Mouse (Mus musculus): ENCODE data around the gene Alkbh5. TPM values are rescaled to one million over a fixed set of nuclear protein-coding genes. Genes with fewer than 3 reads are reported as not detected.
A peak's percentile ranks its signal among the peaks of the same experiment; 100 is the strongest.

Alkbh5 gene
- polyA plus RNA-seq, 1 experiment: 52.1 TPM

DNA sequence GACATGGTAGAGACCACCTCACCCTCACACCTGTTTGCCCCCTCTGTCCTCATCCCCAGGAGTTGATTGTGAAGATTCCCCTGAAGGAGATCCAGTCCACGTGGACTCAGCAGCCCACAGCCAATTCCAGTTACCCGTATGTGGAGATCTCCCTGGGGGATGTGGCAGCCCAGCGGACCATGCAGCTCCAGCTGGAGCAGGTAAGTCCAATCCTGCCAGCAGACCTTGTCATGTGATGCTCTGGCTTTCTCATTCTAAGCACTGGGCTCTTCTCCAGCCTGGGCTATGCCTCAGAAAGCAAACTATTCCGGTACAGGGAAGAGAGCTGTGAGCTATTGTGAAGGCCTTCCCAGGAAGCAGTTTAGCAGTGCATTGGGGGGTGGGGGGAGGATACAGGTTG lies 9.7 kb upstream of the Alkbh5 start:
- Histone ChIP-seq H3K9me3 (replicated peaks; ENCODE audit: control insufficient read depth, insufficient read depth, low read length, poor library complexity, severe bottlenecking) (no peaks in the 10 kb centered on the region), H3K27ac (ENCODE audit: insufficient read depth, low read length) (no peak overlapping the region), H3K4me1 (ENCODE audit: control insufficient read depth, insufficient read depth, low read length) (no peaks in the 10 kb centered on the region), H3K9ac (ENCODE audit: low read depth, poor library complexity, severe bottlenecking) (no peak overlapping the region), H3K27me3 (ENCODE audit: control insufficient read depth, insufficient read depth, low read length, poor library complexity, severe bottlenecking) (no peaks in the 10 kb centered on the region), H3K36me3 (ENCODE audit: control insufficient read depth, insufficient read depth, low read length, poor library complexity, severe bottlenecking) (no peaks in the 10 kb centered on the region), H3K4me3 (ENCODE audit: low read depth, low read length) (no peak overlapping the region)
- TF ChIP-seq EP300 (IDR thresholded peaks at IDR 0.05; ENCODE audit: insufficient read depth, low read depth, low read length): peak; percentile 62; the same call in 1 of the 2 replicates
- no peak for TF ChIP-seq POLR2A (IDR thresholded peaks at IDR 0.05; ENCODE audit: insufficient read depth, low read length)
- TF ChIP-seq CTCF (IDR thresholded peaks at IDR 0.05; ENCODE audit: low read depth, low read length): no peak

DNA sequence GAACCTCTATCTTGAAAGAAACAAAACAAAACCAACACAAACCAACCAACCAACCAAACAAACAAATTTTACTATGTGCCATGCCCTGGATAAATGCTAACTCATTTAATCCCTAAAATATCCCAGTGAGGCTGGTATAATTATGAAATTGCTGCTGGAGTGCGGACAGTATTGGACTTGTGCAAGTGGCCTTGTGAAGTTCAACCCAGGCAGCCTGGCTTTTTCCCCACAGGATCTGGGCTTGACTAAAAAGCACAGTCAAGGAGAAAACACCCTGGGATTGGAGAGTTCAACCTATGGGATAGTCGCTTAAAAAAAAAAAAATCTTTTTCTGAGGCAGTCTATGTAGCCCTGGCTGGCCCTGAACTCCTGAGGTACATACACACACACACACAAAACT lies 505 bp upstream of the Alkbh5 start:
- peak overlapping the region; percentile 83; the same call in 1 of the 2 replicates for H3K4me3 ChIP-seq (ENCODE audit: low read depth, low read length)
- no peaks in the 10 kb centered on the region for H3K27me3 ChIP-seq (ENCODE audit: control insufficient read depth, insufficient read depth, low read length, poor library complexity, severe bottlenecking)
- no peaks in the 10 kb centered on the region for H3K9me3 ChIP-seq (replicated peaks; ENCODE audit: control insufficient read depth, insufficient read depth, low read length, poor library complexity, severe bottlenecking)
- H3K4me1 ChIP-seq (ENCODE audit: control insufficient read depth, insufficient read depth, low read length): no peaks in the 10 kb centered on the region
- H3K36me3 ChIP-seq (ENCODE audit: control insufficient read depth, insufficient read depth, low read length, poor library complexity, severe bottlenecking): peaks cover 10% of the 10 kb centered on the region
- H3K9ac ChIP-seq (ENCODE audit: low read depth, poor library complexity, severe bottlenecking): peak overlapping the region; percentile 95
- no peak for TF ChIP-seq EP300 (IDR thresholded peaks at IDR 0.05; ENCODE audit: insufficient read depth, low read depth, low read length)
- peak overlapping the region; percentile 93 for H3K27ac ChIP-seq (ENCODE audit: insufficient read depth, low read length)

DNA sequence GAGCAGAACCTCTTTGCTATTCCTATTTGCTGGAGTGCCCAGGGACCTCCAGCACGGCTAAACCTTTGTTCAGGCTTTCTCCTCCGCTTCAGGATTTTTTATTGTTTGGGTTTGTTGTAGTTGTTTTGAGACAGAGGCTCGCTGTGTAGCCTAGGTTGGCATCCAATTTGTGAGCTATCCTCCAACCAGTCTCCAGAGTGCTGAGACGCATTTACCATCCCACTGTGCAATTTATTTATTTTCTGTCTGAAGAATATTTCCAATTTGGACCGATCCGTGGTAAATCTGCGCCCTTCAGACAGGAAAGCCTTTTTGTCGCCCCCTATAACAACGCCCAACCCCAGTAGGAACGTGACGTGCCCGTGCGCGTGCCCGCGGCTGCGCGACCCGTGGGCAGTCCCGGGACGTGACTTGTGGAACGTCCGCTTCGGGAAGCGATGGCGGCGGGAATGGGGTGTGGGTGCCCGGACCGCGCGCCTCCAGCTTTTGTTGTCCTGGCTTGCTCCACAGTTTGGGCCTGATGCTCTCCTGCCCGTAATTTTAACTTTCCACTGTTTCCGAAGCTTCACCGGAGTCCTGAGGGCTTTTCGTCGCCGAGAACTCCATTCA lies 782 bp downstream of the Alkbh5 start:
- Histone ChIP-seq H3K36me3 (ENCODE audit: control insufficient read depth, insufficient read depth, low read length, poor library complexity, severe bottlenecking) (peaks cover 18% of the 10 kb centered on the region), H3K4me1 (ENCODE audit: control insufficient read depth, insufficient read depth, low read length) (no peaks in the 10 kb centered on the region), H3K4me3 (ENCODE audit: low read depth, low read length) (peak overlapping the region; percentile 83), H3K9me3 (replicated peaks; ENCODE audit: control insufficient read depth, insufficient read depth, low read length, poor library complexity, severe bottlenecking) (no peaks in the 10 kb centered on the region), H3K27ac (ENCODE audit: insufficient read depth, low read length) (peak overlapping the region; percentile 93), H3K9ac (ENCODE audit: low read depth, poor library complexity, severe bottlenecking) (peak overlapping the region; percentile 95), H3K27me3 (ENCODE audit: control insufficient read depth, insufficient read depth, low read length, poor library complexity, severe bottlenecking) (no peaks in the 10 kb centered on the region)
- TF ChIP-seq CTCF (IDR thresholded peaks at IDR 0.05; ENCODE audit: low read depth, low read length) (peak; percentile 9), EP300 (IDR thresholded peaks at IDR 0.05; ENCODE audit: insufficient read depth, low read depth, low read length) (no peak), POLR2A (IDR thresholded peaks at IDR 0.05; ENCODE audit: insufficient read depth, low read length) (peak; percentile 49)

DNA sequence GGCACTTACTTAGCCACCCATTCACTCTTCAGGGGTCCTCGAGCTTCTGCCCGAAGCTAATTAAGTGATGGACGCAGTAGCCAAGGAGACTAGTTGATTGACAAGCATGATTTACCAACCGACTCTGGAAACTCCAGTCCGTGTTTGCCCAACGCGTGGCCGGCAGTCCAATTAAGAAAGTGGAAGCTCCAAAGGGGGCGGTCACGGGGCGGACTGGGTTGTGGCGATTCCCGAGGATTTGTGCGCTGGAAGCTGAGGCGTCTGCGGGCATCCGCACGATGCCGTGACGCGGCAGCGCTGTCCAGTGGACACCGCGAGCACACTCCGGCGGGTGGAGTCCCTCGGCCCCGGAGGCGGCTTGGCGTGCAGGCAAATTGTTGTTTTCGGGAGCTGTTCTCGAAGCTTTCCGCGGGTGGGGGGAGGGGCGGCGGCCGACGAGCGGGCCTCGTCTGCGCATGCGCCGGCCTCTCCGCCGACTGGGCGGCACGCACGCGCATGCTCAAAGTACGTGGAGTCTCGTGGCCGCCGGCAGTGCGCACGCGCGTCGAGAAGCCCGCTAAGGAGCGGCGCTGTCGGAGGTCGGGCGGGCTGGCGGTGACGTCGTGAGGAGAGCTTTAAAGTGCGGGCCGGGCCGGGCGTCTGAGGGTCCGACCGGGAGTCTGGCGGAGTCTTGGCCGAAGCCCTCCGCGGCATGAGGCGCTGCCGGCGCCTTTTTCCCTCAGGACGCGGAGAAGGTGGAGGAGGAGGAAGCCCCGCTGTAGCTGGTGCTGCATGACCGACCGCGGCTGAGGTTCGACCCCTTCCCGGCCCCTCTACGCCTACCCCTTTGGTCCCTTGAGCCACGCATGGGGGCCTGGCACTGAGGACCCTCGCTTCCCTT lies 1.5 kb downstream of the Alkbh5 start:
- Histone ChIP-seq H3K27me3 (ENCODE audit: control insufficient read depth, insufficient read depth, low read length, poor library complexity, severe bottlenecking) (no peaks in the 10 kb centered on the region), H3K4me3 (ENCODE audit: low read depth, low read length) (peak overlapping the region; percentile 83), H3K9ac (ENCODE audit: low read depth, poor library complexity, severe bottlenecking) (peak overlapping the region; percentile 95), H3K36me3 (ENCODE audit: control insufficient read depth, insufficient read depth, low read length, poor library complexity, severe bottlenecking) (peaks cover 25% of the 10 kb centered on the region), H3K4me1 (ENCODE audit: control insufficient read depth, insufficient read depth, low read length) (no peaks in the 10 kb centered on the region), H3K27ac (ENCODE audit: insufficient read depth, low read length) (peak overlapping the region; percentile 93), H3K9me3 (replicated peaks; ENCODE audit: control insufficient read depth, insufficient read depth, low read length, poor library complexity, severe bottlenecking) (no peaks in the 10 kb centered on the region)
- TF ChIP-seq POLR2A (IDR thresholded peaks at IDR 0.05; ENCODE audit: insufficient read depth, low read length) (peak; percentile 48), EP300 (IDR thresholded peaks at IDR 0.05; ENCODE audit: insufficient read depth, low read depth, low read length) (peak; percentile 62; the same call in 1 of the 2 replicates), CTCF (IDR thresholded peaks at IDR 0.05; ENCODE audit: low read depth, low read length) (no peak)

DNA sequence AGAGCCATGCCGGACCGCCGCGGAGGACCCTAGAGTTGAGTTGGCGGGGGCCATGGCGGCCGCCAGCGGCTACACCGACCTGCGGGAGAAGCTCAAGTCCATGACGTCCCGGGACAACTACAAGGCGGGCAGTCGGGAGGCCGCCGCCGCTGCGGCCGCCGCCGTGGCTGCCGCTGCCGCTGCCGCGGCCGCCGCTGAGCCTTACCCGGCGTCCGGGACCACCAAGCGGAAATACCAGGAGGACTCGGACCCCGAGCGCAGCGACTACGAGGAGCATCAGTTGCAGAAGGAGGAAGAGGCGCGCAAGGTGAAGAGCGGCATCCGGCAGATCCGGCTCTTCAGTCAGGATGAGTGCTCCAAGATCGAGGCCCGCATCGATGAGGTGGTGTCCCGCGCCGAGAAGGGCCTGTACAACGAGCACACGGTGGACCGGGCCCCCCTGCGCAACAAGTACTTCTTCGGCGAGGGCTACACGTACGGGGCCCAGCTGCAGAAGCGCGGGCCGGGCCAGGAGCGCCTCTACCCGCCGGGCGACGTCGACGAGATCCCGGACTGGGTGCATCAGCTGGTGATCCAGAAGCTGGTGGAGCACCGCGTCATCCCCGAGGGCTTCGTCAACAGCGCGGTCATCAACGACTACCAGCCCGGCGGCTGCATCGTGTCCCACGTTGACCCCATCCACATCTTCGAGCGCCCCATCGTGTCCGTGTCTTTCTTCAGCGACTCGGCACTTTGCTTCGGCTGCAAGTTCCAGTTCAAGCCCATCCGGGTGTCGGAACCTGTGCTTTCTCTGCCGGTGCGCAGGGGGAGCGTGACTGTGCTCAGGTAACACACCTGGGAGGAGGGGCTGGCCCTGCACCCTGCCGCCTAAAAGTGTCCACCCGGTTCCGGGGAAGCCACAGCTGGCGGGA lies 2.4 kb downstream of the Alkbh5 start:
- Histone ChIP-seq H3K4me1 (ENCODE audit: control insufficient read depth, insufficient read depth, low read length) (peaks cover 2% of the 10 kb centered on the region), H3K4me3 (ENCODE audit: low read depth, low read length) (peak overlapping the region; percentile 70), H3K36me3 (ENCODE audit: control insufficient read depth, insufficient read depth, low read length, poor library complexity, severe bottlenecking) (peaks cover 31% of the 10 kb centered on the region), H3K9ac (ENCODE audit: low read depth, poor library complexity, severe bottlenecking) (peak overlapping the region; percentile 95), H3K27ac (ENCODE audit: insufficient read depth, low read length) (peak overlapping the region; percentile 49), H3K27me3 (ENCODE audit: control insufficient read depth, insufficient read depth, low read length, poor library complexity, severe bottlenecking) (no peaks in the 10 kb centered on the region), H3K9me3 (replicated peaks; ENCODE audit: control insufficient read depth, insufficient read depth, low read length, poor library complexity, severe bottlenecking) (no peaks in the 10 kb centered on the region)
- TF ChIP-seq POLR2A (IDR thresholded peaks at IDR 0.05; ENCODE audit: insufficient read depth, low read length) (no peak), CTCF (IDR thresholded peaks at IDR 0.05; ENCODE audit: low read depth, low read length) (no peak), EP300 (IDR thresholded peaks at IDR 0.05; ENCODE audit: insufficient read depth, low read depth, low read length) (no peak)

Data from ES-Bruce4 (cell line).